Mouse (Mus musculus): ENCODE measurements around the gene Zan. TPM values are rescaled to one million over a fixed set of nuclear protein-coding genes. Genes with fewer than 3 reads are reported as not detected.

Zan gene
- total RNA-seq, 2 experiments from 2014 or later: 0.37 to 0.39 TPM

- intact Hi-C loops (cut with DNase I): loop anchor here (5.0 kb wide), 1 partner anchor 73 kb away; no protein-coding TSS in a partner anchor
- DNase-seq (ENCODE audit: low spot score in 2 of 2): no peak
These were observed 107.2 kb downstream of the Zan start for GRCm38 (mm10) chr5:137369665-137370064.

- DNase-seq (ENCODE audit: low spot score in 2 of 2): no peak
- intact Hi-C loops (cut with DNase I): no loop called here
These were observed 118.5 kb downstream of the Zan start for GRCm38 (mm10) chr5:137358382-137358781.

- no peak for DNase-seq (ENCODE audit: low spot score in 2 of 2)
- intact Hi-C loops (cut with DNase I): no loop called here
These were observed 122.8 kb downstream of the Zan start for GRCm38 (mm10) chr5:137354091-137354490.

GRCm38 (mm10) chr5:137352011-137352975 is 124.6 kb downstream of the Zan start:
- DNase-seq (ENCODE audit: low spot score in 2 of 2): no peak
- intact Hi-C loops (cut with DNase I): no loop called here

GRCm38 (mm10) chr5:137351394-137351793 is 125.5 kb downstream of the Zan start:
- intact Hi-C loops (cut with DNase I): no loop called here

GRCm38 (mm10) chr5:137351058-137351380 is 125.8 kb downstream of the Zan start:
- intact Hi-C loops (cut with DNase I): no loop called here
- no peak for DNase-seq (ENCODE audit: low spot score in 2 of 2)

More at GRCm38 (mm10) chr5:137351394-137351793, 125.5 kb downstream of the Zan start:
- DNase-seq (ENCODE audit: low spot score in 2 of 2): no peak

- intact Hi-C loops (cut with DNase I): no loop called here
These were observed 126.4 kb downstream of the Zan start for GRCm38 (mm10) chr5:137350205-137351057.

GRCm38 (mm10) chr5:137349384-137350204 is 127.3 kb downstream of the Zan start, which contains the start of gene Ephb4:
TSS of gene Ephb4 (plus strand) at chr5:137350109.
- peak; percentile 26 to 55 for DNase-seq (ENCODE audit: low spot score in 2 of 2)
- intact Hi-C loops (cut with DNase I): no loop called here

More at GRCm38 (mm10) chr5:137350205-137351057, 126.4 kb downstream of the Zan start:
- no peak for DNase-seq (ENCODE audit: low spot score in 2 of 2)

GRCm38 (mm10) chr5:137348482-137349383 is 128.1 kb downstream of the Zan start:
- intact Hi-C loops (cut with DNase I): no loop called here
- DNase-seq (ENCODE audit: low spot score in 2 of 2): no peak

- no peak for DNase-seq (ENCODE audit: low spot score in 2 of 2)
- intact Hi-C loops (cut with DNase I): no loop called here
These were observed 129.0 kb downstream of the Zan start for GRCm38 (mm10) chr5:137347856-137348255.

- DNase-seq (ENCODE audit: low spot score in 2 of 2): no peak
- intact Hi-C loops (cut with DNase I): no loop called here
These were observed 129.9 kb downstream of the Zan start for GRCm38 (mm10) chr5:137346983-137347382.

GRCm38 (mm10) chr5:137346388-137346787 is 130.5 kb downstream of the Zan start:
- no peak for DNase-seq (ENCODE audit: low spot score in 2 of 2)

GRCm38 (mm10) chr5:137345821-137346220 is 131.0 kb downstream of the Zan start:
- intact Hi-C loops (cut with DNase I): no loop called here
- DNase-seq (ENCODE audit: low spot score in 2 of 2): no peak

More at GRCm38 (mm10) chr5:137346388-137346787, 130.5 kb downstream of the Zan start:
- intact Hi-C loops (cut with DNase I): no loop called here

GRCm38 (mm10) chr5:137343869-137344268 is 133.0 kb downstream of the Zan start:
- DNase-seq (ENCODE audit: low spot score in 2 of 2): no peak
- intact Hi-C loops (cut with DNase I): no loop called here

- no peak for DNase-seq (ENCODE audit: low spot score in 2 of 2)
- intact Hi-C loops (cut with DNase I): no loop called here
These were observed 133.5 kb downstream of the Zan start for GRCm38 (mm10) chr5:137343412-137343811.

- intact Hi-C loops (cut with DNase I): no loop called here
- DNase-seq (ENCODE audit: low spot score in 2 of 2): no peak
These were observed 134.4 kb downstream of the Zan start for GRCm38 (mm10) chr5:137342407-137343012.

- intact Hi-C loops (cut with DNase I): no loop called here
- no peak for DNase-seq (ENCODE audit: low spot score in 2 of 2)
These were observed 136.6 kb downstream of the Zan start for GRCm38 (mm10) chr5:137340222-137340621.
